Comparison of ENCODE assay signal across 26 mouse cellular contexts in genomic region chr17:44831201-44831600, GRCm38 (mm10).
"Had no signal": no experiment of that assay in that cellular context is flagged by ENCODE, and none has a peak within 500 bp of the region (broad histone marks: within the 10 kb centered on the region; RNA-seq: fewer than 3 reads in every experiment).

No protein-coding gene starts in this region.

- H3K27ac ChIP-seq: heart, embryonic 10.5 days; hindbrain, embryonic 10.5 days; hindbrain, embryonic 13.5 days; hindbrain, embryonic 15.5 days; hindbrain, postnatal 0 days; intestine, embryonic 15.5 days; layer of hippocampus, adult 2 months; limb, embryonic 13.5 days; limb, embryonic 15.5 days; liver, embryonic 12.5 days; liver, embryonic 14.5 days had no signal

- H3K4me3 ChIP-seq: heart, embryonic 10.5 days; heart, embryonic 12.5 days; hindbrain, embryonic 10.5 days; hindbrain, embryonic 13.5 days; hindbrain, embryonic 15.5 days; intestine, embryonic 15.5 days; layer of hippocampus, adult 2 months; limb, embryonic 13.5 days; limb, embryonic 15.5 days; liver, embryonic 12.5 days had no signal

- H3K4me2 ChIP-seq: heart, embryonic 12.5 days; hindbrain, embryonic 13.5 days; hindbrain, embryonic 15.5 days; intestine, embryonic 15.5 days; limb, embryonic 13.5 days; limb, embryonic 15.5 days; liver, embryonic 12.5 days had no signal

- H3K27me3 ChIP-seq: heart, embryonic 12.5 days; hindbrain, embryonic 13.5 days; hindbrain, embryonic 15.5 days; intestine, embryonic 15.5 days; limb, embryonic 13.5 days; limb, embryonic 15.5 days; liver, embryonic 12.5 days had no signal

- DNase-seq: gastrocnemius, postnatal 14 days; gastrocnemius, postnatal 36 days; heart, adult 18-20 months; heart, postnatal 10 days; heart, postnatal 4 days; kidney, adult 18-20 months; kidney, adult 8-10 months; kidney, postnatal 10 days; kidney, postnatal 25 days; kidney, postnatal 4 days; layer of hippocampus, adult 9-11 months; layer of hippocampus, postnatal 36 days; left cerebral cortex, postnatal 4 days had no signal

- H3K9ac ChIP-seq: heart, embryonic 12.5 days; hindbrain, embryonic 13.5 days; hindbrain, embryonic 15.5 days; intestine, embryonic 15.5 days; limb, embryonic 13.5 days; limb, embryonic 15.5 days; liver, embryonic 12.5 days; liver, embryonic 14.5 days had no signal

- ATAC-seq: hindbrain, postnatal 0 days; intestine, embryonic 15.5 days; intestine, postnatal 0 days; liver, embryonic 12.5 days had no signal

- H3K4me1 ChIP-seq: heart, embryonic 10.5 days; heart, embryonic 12.5 days; hindbrain, embryonic 10.5 days; hindbrain, embryonic 13.5 days; hindbrain, embryonic 15.5 days; intestine, embryonic 15.5 days; limb, embryonic 15.5 days had no signal

- H3K36me3 ChIP-seq: heart, embryonic 10.5 days; heart, embryonic 12.5 days; hindbrain, embryonic 10.5 days; hindbrain, embryonic 13.5 days; hindbrain, embryonic 15.5 days; intestine, embryonic 15.5 days; limb, embryonic 13.5 days; limb, embryonic 15.5 days; liver, embryonic 12.5 days had no signal

- H3K9me3 ChIP-seq: heart, embryonic 10.5 days; heart, embryonic 12.5 days; hindbrain, embryonic 13.5 days; hindbrain, embryonic 15.5 days; intestine, embryonic 15.5 days; limb, embryonic 13.5 days; limb, embryonic 15.5 days; liver, embryonic 12.5 days had no signal
